Mouse (Mus musculus): ENCODE measurements at regions not wholly inside any gene's neighbourhood (a gene's known extent, or its start where the extent isn't known, plus 50 kb on each side); places are given as distances from the start of the nearest gene placed in this dataset.
"Not testable (repeated sequence)": the region's sequence is repeated elsewhere in the genome, so short reads cannot be mapped to it uniquely, and the experiment has no call there.

DNA sequence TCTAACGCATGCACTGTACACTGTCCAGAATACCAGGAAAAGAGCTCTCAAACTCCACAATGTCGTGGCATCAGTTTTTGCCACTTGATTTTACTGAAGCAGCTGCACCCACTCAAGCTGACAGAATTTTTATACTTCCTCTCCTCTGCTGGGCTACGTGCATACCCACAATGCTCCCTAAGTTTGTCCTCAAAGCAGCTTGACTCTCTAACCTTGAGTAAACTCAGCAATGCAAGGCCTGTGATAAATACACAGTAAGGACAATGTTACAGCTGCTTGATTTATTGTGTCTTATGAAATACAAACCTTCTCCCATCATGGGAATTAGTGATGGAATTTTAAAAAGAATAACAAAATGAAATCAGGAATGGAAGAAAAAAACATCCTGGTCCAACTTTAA, 129.7 kb downstream of the Trmt11 start:
- no peak for ATAC-seq (ENCODE audit: low FRiP score, low read depth)
- Histone ChIP-seq H3K27ac (replicated peaks) (no peak overlapping the region), H3K9ac (no peak overlapping the region), H3K36me3 (no peaks in the 10 kb centered on the region), H3K4me3 (no peak overlapping the region), H3K4me1 (replicated peaks) (no peaks in the 10 kb centered on the region), H3K9me3 (no peaks in the 10 kb centered on the region), H3K27me3 (no peaks in the 10 kb centered on the region), H3K4me2 (no peak overlapping the region)
- WGBS = 78% methylated on average over 3 of the region's 3 CpGs

DNA sequence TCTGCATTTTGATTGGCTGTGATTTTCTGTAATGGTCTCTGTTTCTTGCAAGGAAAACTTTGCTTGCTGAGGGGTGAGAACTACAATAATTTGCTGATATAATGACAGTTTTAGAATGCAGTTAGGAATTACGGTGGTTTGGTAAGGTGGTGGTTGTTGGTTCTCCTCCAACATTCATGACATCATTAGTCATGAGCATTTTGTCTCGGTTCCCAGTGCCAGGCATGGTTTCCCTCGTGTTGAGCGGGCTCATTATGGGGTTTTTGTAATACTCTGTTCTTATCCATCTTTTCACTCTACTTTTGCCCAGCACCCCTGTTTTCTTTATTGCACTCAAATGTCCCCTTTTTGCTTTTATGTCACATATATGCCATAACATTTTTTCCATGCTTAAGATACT, 149.9 kb downstream of the Trmt11 start:
- Histone ChIP-seq H3K4me3 (no peak overlapping the region), H3K36me3 (no peaks in the 10 kb centered on the region), H3K4me1 (replicated peaks) (no peaks in the 10 kb centered on the region), H3K9me3 (no peaks in the 10 kb centered on the region), H3K4me2 (no peak overlapping the region), H3K27ac (replicated peaks) (no peak overlapping the region), H3K9ac (no peak overlapping the region), H3K27me3 (no peaks in the 10 kb centered on the region)
- 85% methylated on average over 4 of the region's 4 CpGs for WGBS
- no peak for ATAC-seq (ENCODE audit: low FRiP score, low read depth)

DNA sequence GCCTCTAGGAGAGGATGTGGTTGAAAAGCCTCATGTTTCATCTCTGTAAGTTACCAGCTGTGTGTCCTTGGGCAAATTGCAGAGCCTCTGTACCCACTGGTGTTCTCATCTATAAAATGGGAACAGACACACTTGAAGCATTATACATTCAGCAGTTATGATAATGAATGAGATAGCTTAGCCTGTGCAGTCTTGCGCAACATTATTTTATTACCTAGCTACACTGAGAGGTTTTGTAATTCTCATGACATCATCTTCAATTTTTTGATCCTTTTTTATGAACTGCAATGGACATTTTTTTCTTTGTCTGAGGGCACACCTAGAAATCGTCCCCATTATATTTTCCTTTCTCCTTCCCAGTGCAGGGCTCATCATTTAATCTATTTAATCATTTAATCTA, 153.5 kb downstream of the Trmt11 start:
- H3K27ac ChIP-seq (replicated peaks) = no peak overlapping the region
- no peaks in the 10 kb centered on the region for H3K36me3 ChIP-seq
- no peaks in the 10 kb centered on the region for H3K27me3 ChIP-seq
- H3K9ac ChIP-seq = no peak overlapping the region
- no peaks in the 10 kb centered on the region for H3K4me1 ChIP-seq (replicated peaks)
- 91% methylated on average over 2 of the region's 2 CpGs for WGBS
- H3K4me2 ChIP-seq = no peak overlapping the region
- ATAC-seq (ENCODE audit: low FRiP score, low read depth) = no peak
- H3K4me3 ChIP-seq = no peak overlapping the region
- no peaks in the 10 kb centered on the region for H3K9me3 ChIP-seq

DNA sequence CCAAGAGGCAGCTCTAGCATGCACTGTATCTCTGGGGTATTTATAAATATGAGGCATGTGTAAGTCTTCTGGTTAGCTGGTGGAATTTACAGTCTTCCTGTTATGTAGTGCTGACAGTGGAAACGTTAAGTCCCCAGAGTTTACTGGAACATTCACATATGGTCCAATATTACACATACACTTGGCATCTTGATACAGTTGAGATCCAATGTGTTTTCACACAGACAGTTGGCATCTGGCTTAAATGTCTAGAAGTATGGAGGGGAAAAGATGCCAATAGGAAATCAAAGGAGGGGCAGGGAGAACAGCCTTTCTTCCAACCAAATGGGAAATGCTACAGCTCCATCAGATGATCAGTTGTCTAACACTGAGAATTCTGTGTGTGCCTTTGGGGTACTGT, 154.0 kb downstream of the Trmt11 start:
- no peak overlapping the region for H3K9ac ChIP-seq
- 79% methylated on average over 1 of the region's 1 CpGs for WGBS
- no peaks in the 10 kb centered on the region for H3K36me3 ChIP-seq
- no peaks in the 10 kb centered on the region for H3K4me1 ChIP-seq (replicated peaks)
- no peak for ATAC-seq (ENCODE audit: low FRiP score, low read depth)
- H3K4me2 ChIP-seq = no peak overlapping the region
- H3K9me3 ChIP-seq = no peaks in the 10 kb centered on the region
- H3K4me3 ChIP-seq = no peak overlapping the region
- no peaks in the 10 kb centered on the region for H3K27me3 ChIP-seq
- no peak overlapping the region for H3K27ac ChIP-seq (replicated peaks)

DNA sequence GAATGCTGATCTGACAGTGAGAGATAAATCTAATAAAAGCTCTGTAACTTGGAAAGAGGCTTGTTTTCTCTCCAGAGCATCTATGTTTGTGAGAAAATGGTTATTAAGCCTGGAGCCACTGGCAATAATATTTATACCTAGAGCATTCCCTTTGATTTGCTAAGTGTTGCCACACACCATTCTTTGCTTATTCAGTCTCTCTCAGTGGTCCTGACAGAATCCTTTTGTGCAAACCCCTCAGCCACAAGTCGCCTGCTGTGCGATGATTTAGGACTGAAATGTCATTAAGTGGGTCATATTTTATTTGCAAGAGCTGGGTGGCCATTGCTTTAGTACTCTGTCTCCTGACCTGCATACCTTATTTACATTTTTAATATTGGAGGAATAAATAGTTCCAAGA, 160.7 kb downstream of the Trmt11 start:
- Histone ChIP-seq H3K27ac (replicated peaks) (no peak overlapping the region), H3K36me3 (no peaks in the 10 kb centered on the region), H3K4me1 (replicated peaks) (no peaks in the 10 kb centered on the region), H3K4me2 (no peak overlapping the region), H3K4me3 (no peak overlapping the region), H3K9ac (no peak overlapping the region), H3K9me3 (no peaks in the 10 kb centered on the region), H3K27me3 (no peaks in the 10 kb centered on the region)
- ATAC-seq (ENCODE audit: low FRiP score, low read depth) = no peak
- 25% methylated on average over 2 of the region's 2 CpGs for WGBS

DNA sequence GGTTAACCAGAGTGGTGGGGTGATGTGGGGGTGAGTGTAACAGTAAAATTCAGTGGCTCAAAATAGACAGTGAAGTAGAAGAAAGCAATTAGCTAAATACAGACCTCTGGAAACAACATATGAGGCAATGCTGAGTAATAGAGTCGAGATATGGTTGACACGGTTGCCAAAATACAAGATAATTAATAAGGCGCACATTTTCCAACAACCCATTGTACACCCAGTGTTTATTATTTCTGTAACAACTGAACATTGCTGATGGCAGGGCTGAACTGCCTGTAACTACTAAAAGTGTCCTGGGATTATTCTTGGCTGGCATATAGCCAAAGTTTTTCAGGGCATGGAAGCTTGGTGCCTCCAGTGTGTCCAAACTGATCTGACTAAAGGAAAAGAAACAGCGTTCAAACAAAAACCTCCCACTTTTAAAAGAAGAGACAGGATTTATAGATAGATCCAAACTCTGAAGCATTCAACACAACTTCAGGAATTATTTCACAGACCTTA, 174.1 kb downstream of the Trmt11 start:
- H3K27ac ChIP-seq (replicated peaks) = no peak overlapping the region
- ATAC-seq (ENCODE audit: low FRiP score, low read depth) = no peak
- H3K4me2 ChIP-seq = no peak overlapping the region
- no peak overlapping the region for H3K4me3 ChIP-seq
- no peaks in the 10 kb centered on the region for H3K4me1 ChIP-seq (replicated peaks)
- no peaks in the 10 kb centered on the region for H3K36me3 ChIP-seq
- WGBS = 75% methylated on average over 4 of the region's 4 CpGs
- no peaks in the 10 kb centered on the region for H3K9me3 ChIP-seq
- no peak overlapping the region for H3K9ac ChIP-seq
- H3K27me3 ChIP-seq = peaks cover 2% of the 10 kb centered on the region; the same call in 1 of the 2 replicates

DNA sequence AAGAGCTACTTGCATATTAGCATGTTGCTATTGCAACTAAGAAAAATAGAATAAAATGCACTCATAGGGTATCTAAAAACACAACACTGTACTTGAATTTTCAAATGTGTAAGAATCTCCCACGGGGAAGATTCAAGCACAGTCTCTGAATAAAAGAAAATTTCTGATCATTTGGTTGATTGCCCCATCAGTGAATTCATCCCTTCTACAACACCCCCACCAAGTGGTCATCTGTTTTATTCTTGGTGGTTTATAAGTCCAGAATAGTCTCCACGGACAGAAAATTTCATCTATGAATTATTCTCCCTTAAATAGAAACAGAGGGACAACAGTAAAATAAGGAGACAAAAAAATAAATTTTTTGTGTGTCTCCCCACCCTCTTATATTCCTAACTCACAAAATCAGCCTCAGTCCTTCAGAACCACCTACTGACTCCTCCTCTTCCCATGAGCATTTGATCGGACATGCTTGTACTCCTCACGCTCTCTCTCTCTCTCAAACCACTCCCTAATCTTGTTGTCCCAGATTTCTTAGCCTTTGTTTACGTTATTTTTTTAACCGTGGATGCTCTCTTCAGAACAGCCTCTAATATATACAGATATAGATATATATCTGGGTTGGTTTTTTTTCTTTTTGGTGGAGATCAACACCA, 181.0 kb downstream of the Trmt11 start:
- Histone ChIP-seq H3K9me3 (no peaks in the 10 kb centered on the region), H3K4me2 (no peak overlapping the region), H3K4me1 (replicated peaks) (no peaks in the 10 kb centered on the region), H3K9ac (no peak overlapping the region), H3K4me3 (no peak overlapping the region), H3K27me3 (peaks cover 17% of the 10 kb centered on the region; the same call in 1 of the 2 replicates), H3K27ac (replicated peaks) (no peak overlapping the region), H3K36me3 (no peaks in the 10 kb centered on the region)
- no peak for ATAC-seq (ENCODE audit: low FRiP score, low read depth)
- WGBS = 46% methylated on average over 6 of the region's 6 CpGs

DNA sequence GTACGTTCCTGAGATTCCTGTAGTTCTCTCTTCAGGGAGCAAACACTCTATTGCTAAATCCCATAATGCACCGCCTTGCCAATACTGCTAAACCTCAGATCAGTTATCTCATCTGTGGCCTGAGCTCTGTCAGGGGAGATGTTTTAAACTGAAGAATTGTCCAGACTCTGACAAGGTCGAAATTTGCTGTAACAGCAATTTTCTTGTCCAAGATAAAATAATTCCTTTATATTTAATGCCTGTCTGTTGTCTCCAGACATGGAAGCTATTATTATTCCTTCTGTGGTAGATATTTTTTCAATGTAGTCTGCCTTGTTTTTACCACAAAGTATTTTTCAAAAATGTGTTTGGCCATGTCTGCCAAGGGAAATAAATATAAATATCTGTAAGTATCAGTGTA, 184.2 kb downstream of the Trmt11 start:
- no peak for ATAC-seq (ENCODE audit: low FRiP score, low read depth)
- H3K4me1 ChIP-seq (replicated peaks) = no peaks in the 10 kb centered on the region
- H3K27ac ChIP-seq (replicated peaks) = no peak overlapping the region
- H3K9ac ChIP-seq = no peak overlapping the region
- no peaks in the 10 kb centered on the region for H3K9me3 ChIP-seq
- H3K27me3 ChIP-seq = peaks cover 18% of the 10 kb centered on the region
- H3K4me2 ChIP-seq = no peak overlapping the region
- WGBS = 77% methylated on average over 3 of the region's 3 CpGs
- H3K4me3 ChIP-seq = no peak overlapping the region
- H3K36me3 ChIP-seq = no peaks in the 10 kb centered on the region

DNA sequence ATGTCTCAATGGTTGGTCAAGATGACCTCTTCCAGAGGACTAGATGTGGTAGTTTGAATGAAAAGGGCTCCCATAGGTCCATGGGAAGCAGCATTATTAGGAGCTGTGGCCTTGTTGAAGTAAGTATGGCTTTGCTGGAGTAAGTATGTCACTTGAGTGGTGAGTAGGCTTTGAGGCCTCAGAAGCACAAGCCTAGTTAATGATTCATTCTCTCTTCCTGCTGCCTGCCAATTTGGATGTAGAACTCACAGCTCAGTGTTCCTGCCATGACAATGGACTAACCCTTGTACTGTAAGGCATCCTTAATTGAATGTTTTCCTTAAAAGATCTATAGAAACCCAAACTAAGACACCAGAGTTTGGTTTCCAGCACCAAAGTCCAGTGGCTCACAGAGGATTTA, 188.8 kb downstream of the Trmt11 start:
- Histone ChIP-seq H3K4me3 (no peak overlapping the region), H3K9me3 (no peaks in the 10 kb centered on the region), H3K36me3 (no peaks in the 10 kb centered on the region), H3K4me1 (replicated peaks) (no peaks in the 10 kb centered on the region), H3K27ac (replicated peaks) (no peak overlapping the region), H3K9ac (no peak overlapping the region), H3K4me2 (no peak overlapping the region), H3K27me3 (peaks cover 32% of the 10 kb centered on the region)
- no peak for ATAC-seq (ENCODE audit: low FRiP score, low read depth)

DNA sequence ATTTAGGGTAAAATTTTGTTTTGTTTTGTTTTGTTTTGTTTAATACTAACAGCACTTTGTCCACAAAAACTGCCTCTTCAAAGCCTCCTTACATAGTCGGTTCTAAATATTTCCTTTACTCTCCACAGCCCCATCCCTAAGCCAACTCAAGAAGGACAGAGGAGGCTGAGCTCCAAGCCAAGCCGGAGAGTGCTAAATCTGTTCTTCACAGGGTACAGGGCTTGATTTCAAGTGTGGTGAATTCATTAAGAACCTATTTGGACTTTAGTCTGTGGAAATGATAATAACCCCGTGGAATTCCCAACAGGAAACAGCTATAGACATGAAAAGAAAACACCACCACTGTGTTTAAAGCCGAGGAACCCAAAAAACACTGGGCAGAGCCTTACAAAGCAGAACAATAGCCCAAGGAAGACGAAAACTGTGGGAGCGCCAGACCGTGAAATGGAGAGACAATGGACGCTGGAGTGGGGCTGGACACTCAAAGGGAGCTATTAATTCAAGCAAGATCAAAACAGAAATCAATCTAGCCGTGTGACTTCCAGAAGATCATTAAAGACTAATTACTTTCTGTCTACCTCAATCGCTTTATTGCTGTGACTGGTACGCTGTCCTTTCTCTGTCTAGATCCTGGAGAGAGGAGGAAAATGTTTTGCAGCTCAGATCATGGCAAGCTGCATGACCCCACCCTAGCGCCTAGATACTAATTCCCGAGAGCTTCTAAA, 194.7 kb downstream of the Trmt11 start:
- no peak overlapping the region for H3K9ac ChIP-seq
- no peak overlapping the region for H3K27ac ChIP-seq (replicated peaks)
- peak overlapping the region; percentile 7 for H3K4me3 ChIP-seq

DNA sequence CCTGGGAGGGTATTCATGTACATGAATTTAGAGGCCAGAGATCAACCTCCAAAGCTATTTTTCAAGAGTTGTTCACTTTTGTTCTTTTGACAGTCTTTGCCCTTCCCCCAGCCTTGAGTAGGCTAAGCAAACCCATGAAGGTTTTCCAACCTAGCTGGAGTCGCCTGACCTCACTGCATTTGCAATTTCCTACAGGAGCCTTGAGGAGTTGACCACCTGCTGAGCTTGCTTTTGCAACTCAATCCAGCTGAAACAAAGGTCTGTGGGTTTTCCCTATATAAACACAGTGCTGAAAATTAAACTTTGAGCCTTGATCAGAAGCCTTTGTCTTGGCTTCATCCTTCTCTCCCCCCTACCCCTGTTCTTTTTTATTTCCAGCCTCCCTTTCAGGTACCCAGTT, 170.2 kb upstream of the Cenpw start:
- Histone ChIP-seq H3K27me3 (no peaks in the 10 kb centered on the region), H3K4me1 (replicated peaks) (no peaks in the 10 kb centered on the region), H3K4me2 (no peak overlapping the region), H3K27ac (replicated peaks) (no peak overlapping the region), H3K36me3 (no peaks in the 10 kb centered on the region), H3K9me3 (no peaks in the 10 kb centered on the region), H3K4me3 (no peak overlapping the region), H3K9ac (no peak overlapping the region)
- ATAC-seq (ENCODE audit: low FRiP score, low read depth) = no peak
- WGBS = 15% methylated on average over 1 of the region's 1 CpGs

More for the DNA sequence above, 194.7 kb downstream of the Trmt11 start:
- Histone ChIP-seq H3K4me2 (peak overlapping the region; percentile 39), H3K36me3 (no peaks in the 10 kb centered on the region), H3K4me1 (replicated peaks) (0 out of 2 replicates have a peak, but pooled peaks cover 5% of the 10 kb centered on the region), H3K9me3 (no peaks in the 10 kb centered on the region), H3K27me3 (peaks cover 41% of the 10 kb centered on the region)
- 6% methylated on average over 13 of the region's 13 CpGs for WGBS
- peak; percentile 94 for ATAC-seq (ENCODE audit: low FRiP score, low read depth)

DNA sequence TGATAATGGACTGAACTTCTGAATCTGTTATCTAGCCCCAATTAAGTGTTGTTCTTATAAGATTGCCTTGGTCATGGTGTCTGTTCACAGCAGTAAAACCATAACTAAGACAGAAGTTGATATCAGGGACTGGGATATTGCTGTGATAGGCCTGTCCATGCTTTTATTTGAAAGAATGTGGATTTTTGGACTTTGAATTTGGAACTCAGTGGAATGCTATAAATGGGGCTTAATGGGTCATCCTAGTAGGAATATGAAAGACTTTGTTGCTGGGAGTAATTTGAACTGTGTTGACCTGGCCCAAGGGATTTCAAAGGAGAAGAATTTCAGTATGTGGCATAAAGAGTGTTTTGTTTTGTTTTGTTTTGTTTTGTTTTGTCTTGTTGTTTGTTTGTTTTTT, 160.5 kb upstream of the Cenpw start:
- not testable (repeated sequence) for H3K9ac ChIP-seq; H3K27me3 ChIP-seq; H3K4me3 ChIP-seq; H3K4me1 ChIP-seq (replicated peaks); ATAC-seq (ENCODE audit: low FRiP score, low read depth); H3K27ac ChIP-seq (replicated peaks); H3K9me3 ChIP-seq; H3K36me3 ChIP-seq; H3K4me2 ChIP-seq

DNA sequence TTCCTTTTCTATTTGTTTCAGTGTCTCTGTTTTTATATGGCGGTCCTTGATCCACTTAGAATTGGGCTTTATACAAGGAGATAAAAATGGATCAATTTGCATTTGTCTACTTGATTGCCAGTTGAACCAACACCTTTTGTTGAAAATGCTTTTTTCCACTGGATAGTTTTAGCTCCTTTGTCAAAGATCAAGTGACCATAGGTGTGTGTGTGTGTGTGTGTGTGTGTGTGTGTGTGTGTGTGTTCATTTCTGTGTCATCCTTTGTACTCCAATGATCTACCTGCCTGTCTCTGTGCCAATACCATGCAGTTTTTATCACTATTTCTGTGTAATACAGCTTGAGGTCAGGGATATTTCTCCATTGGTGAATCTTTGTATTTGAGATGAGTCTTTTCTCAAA, 158.7 kb upstream of the Cenpw start:
- no peaks in the 10 kb centered on the region for H3K9me3 ChIP-seq
- H3K4me2 ChIP-seq = no peak overlapping the region
- WGBS = 90% methylated on average over 1 of the region's 1 CpGs
- H3K4me3 ChIP-seq = no peak overlapping the region
- no peaks in the 10 kb centered on the region for H3K4me1 ChIP-seq (replicated peaks)
- H3K27me3 ChIP-seq = no peaks in the 10 kb centered on the region
- no peak overlapping the region for H3K9ac ChIP-seq
- no peaks in the 10 kb centered on the region for H3K36me3 ChIP-seq
- no peak overlapping the region for H3K27ac ChIP-seq (replicated peaks)
- ATAC-seq (ENCODE audit: low FRiP score, low read depth) = no peak
